Mouse (Mus musculus) brain, embryonic 14.5 days (tissue): ENCODE results near the gene Lzic.

Experiments used
- CTCF ChIP-seq: fragments of 200-500 bp; IDR thresholded peaks from 2 replicates; pipeline ENCODE4 v1.5.1; 2012; ENCODE audit warnings: inconsistent platforms, mild to moderate bottlenecking, moderate library complexity, borderline replicate concordance; ENCODE audit not compliant: insufficient read depth, insufficient read length; ENCODE audit errors: extremely low read depth
- POLR2A ChIP-seq: fragments of 200-500 bp; IDR thresholded peaks from 2 replicates; pipeline ENCODE4 v1.6.1; 2012; ENCODE audit warnings: mild to moderate bottlenecking, inconsistent platforms, borderline replicate concordance; ENCODE audit not compliant: poor library complexity, insufficient read depth, insufficient read length, severe bottlenecking; ENCODE audit errors: extremely low read depth

DNA sequence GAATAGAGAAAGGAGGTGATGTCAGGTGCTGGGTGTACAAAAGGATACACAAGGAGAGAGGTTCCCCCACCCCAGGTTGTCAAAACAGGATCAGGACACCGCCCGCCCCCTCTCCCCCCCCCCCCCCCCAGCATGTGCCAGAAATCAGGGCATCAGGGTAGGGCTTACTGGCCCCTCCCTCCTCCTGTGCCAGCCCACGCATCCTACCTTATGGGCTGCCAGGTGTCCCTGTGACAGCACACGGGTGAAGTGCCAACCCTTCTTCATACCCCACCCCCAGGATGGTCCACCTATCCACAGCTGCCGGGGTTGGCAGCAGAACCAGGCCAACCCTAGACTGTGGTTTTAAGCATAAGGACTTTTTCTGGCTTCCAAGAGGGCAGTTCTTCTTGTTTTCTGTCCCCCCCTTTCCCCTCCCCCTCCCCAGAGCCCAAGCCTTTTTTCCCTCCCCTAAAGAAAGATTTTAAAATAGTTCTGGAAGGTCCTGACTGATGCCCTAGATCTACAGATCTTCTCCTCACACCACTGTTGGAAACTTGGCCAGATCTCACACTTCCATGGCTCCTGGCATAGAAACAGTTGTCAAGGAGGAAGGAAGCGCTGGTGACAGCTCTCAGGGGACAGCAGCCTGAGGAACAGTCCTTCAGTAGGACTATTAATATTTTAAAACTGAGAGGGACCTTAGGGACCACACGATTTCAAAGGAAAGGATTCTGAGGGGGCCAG is 23.3 kb upstream of the Lzic start:
- TF ChIP-seq CTCF (no peak), POLR2A (no peak)
